Mouse (Mus musculus) heart, postnatal 36 days (tissue): ENCODE results near the gene Esyt1. TPM values are rescaled to one million over a fixed set of nuclear protein-coding genes. Genes with fewer than 3 reads are reported as not detected.
"Not testable (repeated sequence)": the region's sequence is repeated elsewhere in the genome, so short reads cannot be mapped to it uniquely, and the experiment has no call there.

Source experiments
- DNase-seq, 2 experiments: peaks; one replicate each; pipeline ENCODE4 v3.0.0; 2021 to 2022
- intact Hi-C: fragments of 180-260 bp; cut with DNase I; formaldehyde crosslinking; loops from one replicate; pipeline ENCODE4 v1.15.1; 2025
- total RNA-seq, 2 experiments: library from RNA; stranded (reverse); gene quantifications; 2 replicates each; pipeline ENCODE4 v1.2.3; 2021

Gene Esyt1
- total RNA-seq: 10 to 100 TPM; 19.3 TPM

DNA sequence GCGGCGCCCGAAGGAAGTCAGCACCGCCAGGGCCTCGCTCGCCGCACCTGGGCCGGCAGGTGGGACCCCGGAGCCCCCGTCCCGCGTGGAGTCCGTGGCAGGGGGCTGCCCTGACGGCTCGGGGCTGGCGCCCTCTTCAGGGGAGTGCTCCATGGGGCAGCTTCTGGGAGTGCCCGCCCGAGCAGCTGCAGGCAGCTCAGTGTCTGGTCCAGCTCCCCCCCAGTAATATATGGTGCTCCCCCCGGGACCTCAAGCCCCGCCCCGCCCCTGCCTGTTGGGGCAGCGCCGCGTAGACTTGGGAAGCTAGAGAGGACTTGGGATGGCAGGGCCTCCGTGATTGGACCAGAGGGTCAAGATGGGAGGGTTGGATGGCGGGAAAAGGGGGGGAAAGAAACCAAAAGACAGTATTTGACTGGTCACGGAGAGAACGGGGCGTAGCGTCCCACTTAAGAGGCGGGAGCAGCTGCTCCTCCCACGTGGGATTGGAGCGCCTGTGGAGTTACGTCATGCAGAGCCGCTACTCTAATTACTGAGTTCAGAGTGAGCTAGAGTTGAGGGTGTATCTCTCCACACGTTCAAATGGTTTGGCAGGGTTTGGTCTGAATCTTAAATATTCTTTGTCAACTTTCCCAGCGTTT, at the start of gene Esyt1:
TSS of gene Esyt1 (minus strand) at position 201 of the 638 bp plus-strand sequence.
- peak; percentile 87 to 91 for DNase-seq
- intact Hi-C loops: loop anchor here (2.0 to 5.0 kb wide), 2 partner anchors 23 to 33 kb away; partner anchors contain the start of gene Myl6

GRCm38 (mm10) chr10:128575063-128575462, 49.4 kb upstream of the Esyt1 start:
- intact Hi-C loops: no loop called here
- DNase-seq: no peak

GRCm38 (mm10) chr10:128565788-128566531, 40.3 kb upstream of the Esyt1 start, which contains the start of gene Pa2g4:
Gene Pa2g4 (minus strand): TSS chr10:128565987.
- DNase-seq: peak; percentile 96 to 97
- intact Hi-C loops: loop anchor here (1.0 to 5.0 kb wide), 5 partner anchors 16 to 106 kb away; partner anchors contain the start of genes Rps26 and Suox

DNA sequence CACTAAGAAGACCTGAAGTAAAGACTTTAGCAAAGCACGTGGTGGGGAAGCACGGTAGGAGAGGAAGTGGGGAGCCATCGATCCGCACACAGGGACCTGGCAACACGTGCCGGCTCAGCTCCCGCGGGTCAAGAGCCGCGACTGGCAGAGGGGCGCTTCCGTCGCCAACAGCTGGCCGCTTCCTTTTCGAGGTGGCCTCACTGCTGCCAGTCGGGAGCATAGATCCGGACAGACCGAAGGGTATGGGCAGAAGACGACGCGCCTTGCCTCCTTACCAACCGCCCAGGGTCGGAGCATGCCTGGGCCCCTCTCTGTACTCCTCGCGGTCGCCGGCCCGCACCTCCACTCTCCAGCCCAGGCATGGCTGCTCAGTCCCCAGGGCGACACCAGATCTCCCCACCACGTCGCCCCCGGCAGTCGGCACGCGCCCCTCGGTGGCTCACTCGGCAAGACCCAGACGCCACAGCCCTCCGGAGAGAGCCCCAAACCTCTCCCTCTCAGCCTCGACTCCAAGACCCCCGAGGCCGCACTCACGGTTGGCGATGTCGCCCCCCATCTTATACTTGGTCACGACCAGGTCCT, 39.6 kb upstream of the Esyt1 start:
- peak in 1 of 2 experiments; percentile 16 for DNase-seq
- intact Hi-C loops: loop anchor here (1.0 to 5.0 kb wide), 3 partner anchors 15 to 107 kb away; partner anchors contain the start of gene Suox

DNA sequence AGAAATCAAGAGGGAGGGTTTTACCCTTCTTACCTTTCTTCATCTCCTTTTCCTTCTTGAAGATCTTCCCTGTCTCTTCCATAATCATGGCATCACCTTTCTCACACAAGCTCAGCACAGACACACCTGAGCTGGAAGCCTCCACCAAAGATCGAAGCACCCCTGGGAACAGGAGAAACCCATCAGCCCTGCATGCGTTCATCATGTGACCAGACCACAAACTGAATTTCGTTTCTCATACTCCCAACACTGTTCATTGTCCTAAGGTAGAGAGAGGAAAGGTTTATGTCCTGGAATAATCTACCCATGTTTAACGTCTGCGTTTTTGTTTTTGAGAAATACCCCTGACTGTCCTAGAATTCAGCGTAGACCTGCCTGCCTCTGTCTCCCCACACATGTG, 37.9 kb upstream of the Esyt1 start:
- DNase-seq: no peak
- intact Hi-C loops: no loop called here

DNA sequence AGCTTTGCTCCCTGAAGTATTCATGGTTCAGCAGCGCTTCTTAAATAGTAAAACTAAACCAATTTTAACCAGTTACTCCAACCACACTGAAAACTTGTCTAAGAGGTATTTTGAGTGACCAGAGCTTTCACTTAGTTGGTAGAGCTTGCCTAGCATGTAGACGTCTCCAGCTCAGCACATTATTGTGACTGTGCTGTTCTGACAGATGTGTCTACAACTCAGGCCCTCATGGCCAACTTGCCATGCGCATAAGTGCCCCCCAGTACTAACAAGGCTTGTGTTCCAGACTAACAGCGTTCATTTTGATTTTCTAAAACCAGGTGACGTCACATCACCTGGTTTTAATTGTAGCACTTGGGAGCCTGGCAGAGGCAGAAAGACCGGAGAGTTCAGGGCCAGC, 31.3 kb upstream of the Esyt1 start:
- intact Hi-C loops: no loop called here
- DNase-seq: no peak

GRCm38 (mm10) chr10:128556286-128556685, 30.6 kb upstream of the Esyt1 start:
- no peak for DNase-seq
- intact Hi-C loops: no loop called here

GRCm38 (mm10) chr10:128555567-128555966, 29.9 kb upstream of the Esyt1 start:
- DNase-seq, intact Hi-C loops: not testable (repeated sequence)

DNA sequence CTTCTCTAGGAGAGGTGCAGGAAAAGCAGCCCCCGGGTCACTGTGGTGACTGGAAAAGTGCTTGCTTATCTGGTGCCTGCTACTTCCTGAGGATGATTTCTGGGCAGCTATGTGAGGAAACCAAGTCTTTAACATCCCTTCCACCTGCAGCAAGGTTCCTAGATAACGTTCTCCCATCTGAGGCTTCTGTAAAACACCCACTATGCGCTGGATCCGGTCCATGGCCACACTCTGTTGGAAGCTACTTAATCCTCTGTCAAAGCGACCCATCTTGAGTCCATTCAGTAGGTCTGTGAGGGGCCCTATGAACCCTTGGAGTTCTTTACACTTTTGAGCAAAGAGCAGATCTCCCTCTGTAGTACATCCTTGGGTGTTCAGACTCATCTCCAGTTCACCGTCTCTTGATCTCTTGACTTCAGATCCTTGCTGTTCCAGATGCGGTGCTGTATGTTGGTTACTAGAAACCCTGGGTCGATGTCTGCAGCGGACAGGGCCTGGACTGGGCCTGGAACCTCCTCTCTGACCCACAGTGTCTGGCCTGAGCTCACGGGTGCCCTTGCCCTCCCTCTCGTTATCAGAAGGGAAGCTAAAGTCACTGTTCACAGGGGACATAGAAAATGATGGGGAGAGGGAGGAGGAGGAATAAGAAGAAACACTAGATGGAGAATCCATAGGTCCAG, 24.6 kb upstream of the Esyt1 start:
- intact Hi-C loops: loop anchor here (1.0 to 5.0 kb wide), 5 partner anchors 15 to 122 kb away; partner anchors contain the start of genes Pa2g4, Rps26 and Suox
- not testable (repeated sequence) for DNase-seq

- DNase-seq: not testable (repeated sequence)
- intact Hi-C loops: loop anchor here (1.0 to 5.0 kb wide), 6 partner anchors 16 to 137 kb away; partner anchors contain the start of genes Nabp2, Pa2g4, Rnf41 and Rps26
Measured at GRCm38 (mm10) chr10:128549682-128550057, 24.0 kb upstream of the Esyt1 start.

DNA sequence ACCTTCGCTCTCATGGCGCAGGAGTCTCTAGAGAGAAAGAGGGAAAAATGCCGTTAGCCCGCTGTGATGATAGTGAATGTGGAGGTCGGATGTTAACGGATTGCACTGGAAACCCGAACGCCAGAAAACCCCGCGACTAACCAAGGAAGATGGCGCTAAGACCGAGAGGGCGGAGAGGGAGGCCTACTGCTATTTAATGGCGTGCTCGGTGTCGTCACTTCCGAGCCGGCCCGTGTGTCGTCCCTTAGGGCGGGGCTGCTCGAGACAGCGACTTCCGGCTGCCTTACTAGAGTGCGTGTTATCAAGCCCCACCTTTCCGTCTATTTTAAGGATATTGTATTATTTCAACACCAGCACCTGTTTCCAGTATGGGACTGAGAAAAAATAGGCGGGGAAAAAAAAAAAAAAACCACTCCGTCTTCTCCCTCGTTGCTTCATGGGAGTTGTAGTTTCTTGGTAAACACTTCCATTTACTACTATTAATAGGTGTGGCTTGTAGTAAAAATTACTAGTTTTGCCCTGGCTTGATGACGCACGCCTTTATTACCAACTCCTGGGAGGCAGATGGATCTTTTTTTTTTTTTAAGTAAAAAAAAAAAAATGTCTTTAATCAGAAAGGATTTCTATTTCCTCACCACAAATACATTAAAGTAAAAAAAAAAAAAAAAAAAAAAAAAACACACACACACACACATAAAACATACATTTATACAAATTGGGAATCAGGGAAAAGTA, 23.4 kb upstream of the Esyt1 start, which contains the start of gene Rpl41:
TSS of gene Rpl41 (minus strand) at position 359 of the 735 bp plus-strand sequence.
- intact Hi-C loops: loop anchor here (5.0 kb wide), 1 partner anchor 137 kb away; the partner anchor contains the start of genes Nabp2 and Rnf41
- DNase-seq: peak; percentile 89 to 90

GRCm38 (mm10) chr10:128548051-128548791, 22.6 kb upstream of the Esyt1 start:
- not testable (repeated sequence) for DNase-seq
- intact Hi-C loops: loop anchor here (5.0 kb wide), 1 partner anchor 136 kb away; the partner anchor contains the start of genes Nabp2 and Rnf41

GRCm38 (mm10) chr10:128547361-128548032, 21.8 kb upstream of the Esyt1 start, which contains the start of gene Zc3h10:
Gene Zc3h10 (minus strand): TSS chr10:128547774.
- intact Hi-C loops: loop anchor here (2.0 to 5.0 kb wide), 2 partner anchors 49 to 135 kb away; partner anchors contain the start of genes Myl6b, Nabp2 and Rnf41
- DNase-seq: peak; percentile 89 to 91

DNA sequence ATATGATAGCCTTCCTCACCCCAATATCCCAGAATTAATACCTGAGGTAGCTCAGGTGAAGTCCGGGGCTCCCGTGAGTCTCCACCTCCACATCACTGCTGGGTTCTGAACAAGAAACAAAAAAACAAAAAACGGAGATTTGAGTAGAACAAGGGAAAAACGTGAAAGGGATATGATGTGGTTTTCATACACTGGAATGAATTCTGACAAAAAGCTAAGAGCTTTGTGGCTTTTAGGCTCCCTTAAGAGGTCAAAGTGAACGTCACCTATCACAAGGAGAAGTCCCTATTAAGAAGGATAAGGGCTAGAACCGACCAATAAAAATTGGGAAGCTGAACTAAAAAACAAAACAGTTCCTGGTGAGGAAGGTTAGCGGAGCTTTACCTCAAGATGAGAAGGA, 21.1 kb upstream of the Esyt1 start:
- intact Hi-C loops: loop anchor here (2.0 to 5.0 kb wide), 2 partner anchors 48 to 134 kb away; partner anchors contain the start of genes Myl6b, Nabp2 and Rnf41
- DNase-seq: no peak

- intact Hi-C loops: loop anchor here (2.0 to 5.0 kb wide), 2 partner anchors 48 to 134 kb away; partner anchors contain the start of genes Myl6b, Nabp2 and Rnf41
- no peak for DNase-seq
Measured at GRCm38 (mm10) chr10:128546361-128546760, 20.7 kb upstream of the Esyt1 start.

GRCm38 (mm10) chr10:128545570-128545898, 19.9 kb upstream of the Esyt1 start:
- DNase-seq: no peak
- intact Hi-C loops: loop anchor here (5.0 kb wide), 1 partner anchor 133 kb away; the partner anchor contains the start of genes Nabp2 and Rnf41

GRCm38 (mm10) chr10:128544674-128545569, 19.3 kb upstream of the Esyt1 start:
- intact Hi-C loops: loop anchor here (5.0 kb wide), 1 partner anchor 133 kb away; the partner anchor contains the start of genes Nabp2 and Rnf41
- DNase-seq: no peak
